Mouse (Mus musculus): Measurements from ENCODE around the gene Arhgef3. TPM values are rescaled to one million over a fixed set of nuclear protein-coding genes. Genes with fewer than 3 reads are reported as not detected.

Gene Arhgef3
- polyA plus RNA-seq, 2 experiments: 2.6 to 5.4 TPM

GRCm38 (mm10) chr14:27249121-27249520 lies 134.4 kb downstream of the Arhgef3 start:
- Histone ChIP-seq H3K36me3 (replicated peaks; ENCODE audit: control insufficient read depth, insufficient read depth, low read depth) (no peaks in the 10 kb centered on the region), H3K4me3 (ENCODE audit: insufficient read depth in 1 of 2, low read depth in 2 of 2, low read length in 2 of 2) (no peak overlapping the region), H3K4me2 (ENCODE audit: low read depth) (no peak overlapping the region), H3K27me3 (ENCODE audit: control insufficient read depth, insufficient read depth, low read length) (no peaks in the 10 kb centered on the region), H3K27ac (no peak overlapping the region), H3K9ac (replicated peaks) (no peak overlapping the region), H3K9me3 (ENCODE audit: control insufficient read depth, low read length) (no peaks in the 10 kb centered on the region), H3K4me1 (replicated peaks; ENCODE audit: control insufficient read depth in 2 of 2, insufficient read depth in 2 of 2, low read length in 1 of 2) (no peaks in the 10 kb centered on the region)
- TF ChIP-seq CTCF (IDR thresholded peaks at IDR 0.05; ENCODE audit: low read depth): no peak
- TF ChIP-seq EP300 (IDR thresholded peaks at IDR 0.05; ENCODE audit: low read depth): no peak
- no peak for ATAC-seq (ENCODE audit: insufficient read depth)
- WGBS (ENCODE audit: insufficient replicate concordance): 68% methylated on average over 1 of the region's 1 CpGs
- no peak for DNase-seq (ENCODE audit: low read depth in 3 of 3, low spot score in 3 of 3)

- H3K27ac ChIP-seq: no peak overlapping the region
- no peaks in the 10 kb centered on the region for H3K9me3 ChIP-seq (ENCODE audit: control insufficient read depth, low read length)
- no peak for TF ChIP-seq EP300 (IDR thresholded peaks at IDR 0.05; ENCODE audit: low read depth)
- TF ChIP-seq CTCF (IDR thresholded peaks at IDR 0.05; ENCODE audit: low read depth): no peak
- H3K4me2 ChIP-seq (ENCODE audit: low read depth): no peak overlapping the region
- no peak overlapping the region for H3K9ac ChIP-seq (replicated peaks)
- no peaks in the 10 kb centered on the region for H3K36me3 ChIP-seq (replicated peaks; ENCODE audit: control insufficient read depth, insufficient read depth, low read depth)
- DNase-seq (ENCODE audit: low read depth in 3 of 3, low spot score in 3 of 3): no peak
- ATAC-seq (ENCODE audit: insufficient read depth): no peak
- H3K4me1 ChIP-seq (replicated peaks; ENCODE audit: control insufficient read depth in 2 of 2, insufficient read depth in 2 of 2, low read length in 1 of 2): no peaks in the 10 kb centered on the region
- 47% methylated on average over 7 of the region's 7 CpGs for WGBS (ENCODE audit: insufficient replicate concordance)
- H3K4me3 ChIP-seq (ENCODE audit: insufficient read depth in 1 of 2, low read depth in 2 of 2, low read length in 2 of 2): no peak overlapping the region
- H3K27me3 ChIP-seq (ENCODE audit: control insufficient read depth, insufficient read depth, low read length): no peaks in the 10 kb centered on the region
These were observed 135.6 kb downstream of the Arhgef3 start for GRCm38 (mm10) chr14:27250281-27250789.

GRCm38 (mm10) chr14:27253391-27253790 lies 138.7 kb downstream of the Arhgef3 start:
- no peak for ATAC-seq (ENCODE audit: insufficient read depth)
- Histone ChIP-seq H3K9me3 (ENCODE audit: control insufficient read depth, low read length) (no peaks in the 10 kb centered on the region), H3K4me1 (replicated peaks; ENCODE audit: control insufficient read depth in 2 of 2, insufficient read depth in 2 of 2, low read length in 1 of 2) (no peaks in the 10 kb centered on the region), H3K27me3 (ENCODE audit: control insufficient read depth, insufficient read depth, low read length) (no peaks in the 10 kb centered on the region), H3K36me3 (replicated peaks; ENCODE audit: control insufficient read depth, insufficient read depth, low read depth) (no peaks in the 10 kb centered on the region), H3K27ac (no peak overlapping the region), H3K4me2 (ENCODE audit: low read depth) (no peak overlapping the region), H3K4me3 (ENCODE audit: insufficient read depth in 1 of 2, low read depth in 2 of 2, low read length in 2 of 2) (no peak overlapping the region), H3K9ac (replicated peaks) (no peak overlapping the region)
- TF ChIP-seq CTCF (IDR thresholded peaks at IDR 0.05; ENCODE audit: low read depth) (peak; percentile 32), EP300 (IDR thresholded peaks at IDR 0.05; ENCODE audit: low read depth) (no peak)
- no peak for DNase-seq (ENCODE audit: low read depth in 3 of 3, low spot score in 3 of 3)
- 69% methylated on average over 5 of the region's 5 CpGs for WGBS (ENCODE audit: insufficient replicate concordance)

- no peak overlapping the region for H3K4me2 ChIP-seq (ENCODE audit: low read depth)
- no peak for DNase-seq (ENCODE audit: low read depth in 3 of 3, low spot score in 3 of 3)
- no peaks in the 10 kb centered on the region for H3K9me3 ChIP-seq (ENCODE audit: control insufficient read depth, low read length)
- no peaks in the 10 kb centered on the region for H3K4me1 ChIP-seq (replicated peaks; ENCODE audit: control insufficient read depth in 2 of 2, insufficient read depth in 2 of 2, low read length in 1 of 2)
- no peak for ATAC-seq (ENCODE audit: insufficient read depth)
- H3K36me3 ChIP-seq (replicated peaks; ENCODE audit: control insufficient read depth, insufficient read depth, low read depth): no peaks in the 10 kb centered on the region
- no peak for TF ChIP-seq CTCF (IDR thresholded peaks at IDR 0.05; ENCODE audit: low read depth)
- TF ChIP-seq EP300 (IDR thresholded peaks at IDR 0.05; ENCODE audit: low read depth): no peak
- H3K27ac ChIP-seq: no peak overlapping the region
- no peak overlapping the region for H3K4me3 ChIP-seq (ENCODE audit: insufficient read depth in 1 of 2, low read depth in 2 of 2, low read length in 2 of 2)
- no peaks in the 10 kb centered on the region for H3K27me3 ChIP-seq (ENCODE audit: control insufficient read depth, insufficient read depth, low read length)
- H3K9ac ChIP-seq (replicated peaks): no peak overlapping the region
- 58% methylated on average over 6 of the region's 6 CpGs for WGBS (ENCODE audit: insufficient replicate concordance)
These were observed 147.7 kb downstream of the Arhgef3 start for GRCm38 (mm10) chr14:27262349-27262748.

- WGBS (ENCODE audit: insufficient replicate concordance): 65% methylated on average over 1 of the region's 1 CpGs
- Histone ChIP-seq H3K4me3 (ENCODE audit: insufficient read depth in 1 of 2, low read depth in 2 of 2, low read length in 2 of 2) (no peak overlapping the region), H3K9me3 (ENCODE audit: control insufficient read depth, low read length) (no peaks in the 10 kb centered on the region), H3K9ac (replicated peaks) (no peak overlapping the region), H3K36me3 (replicated peaks; ENCODE audit: control insufficient read depth, insufficient read depth, low read depth) (no peaks in the 10 kb centered on the region), H3K4me2 (ENCODE audit: low read depth) (no peak overlapping the region), H3K4me1 (replicated peaks; ENCODE audit: control insufficient read depth in 2 of 2, insufficient read depth in 2 of 2, low read length in 1 of 2) (0 out of 4 replicates have a peak, but pooled peaks cover 0 to 2% of the 10 kb centered on the region in 2 experiments), H3K27ac (no peak overlapping the region), H3K27me3 (ENCODE audit: control insufficient read depth, insufficient read depth, low read length) (no peaks in the 10 kb centered on the region)
- ATAC-seq (ENCODE audit: insufficient read depth) (no peak), DNase-seq (ENCODE audit: low read depth in 3 of 3, low spot score in 3 of 3) (no peak)
- TF ChIP-seq EP300 (IDR thresholded peaks at IDR 0.05; ENCODE audit: low read depth) (no peak), CTCF (IDR thresholded peaks at IDR 0.05; ENCODE audit: low read depth) (no peak)
These were observed 151.9 kb downstream of the Arhgef3 start for GRCm38 (mm10) chr14:27266601-27267000.
